Mouse (Mus musculus): Measurements from ENCODE around the gene Lbx1. TPM values are rescaled to one million over a fixed set of nuclear protein-coding genes. Genes with fewer than 3 reads are reported as not detected.

Gene Lbx1
- polyA plus RNA-seq, 1 experiment: not detected

DNA sequence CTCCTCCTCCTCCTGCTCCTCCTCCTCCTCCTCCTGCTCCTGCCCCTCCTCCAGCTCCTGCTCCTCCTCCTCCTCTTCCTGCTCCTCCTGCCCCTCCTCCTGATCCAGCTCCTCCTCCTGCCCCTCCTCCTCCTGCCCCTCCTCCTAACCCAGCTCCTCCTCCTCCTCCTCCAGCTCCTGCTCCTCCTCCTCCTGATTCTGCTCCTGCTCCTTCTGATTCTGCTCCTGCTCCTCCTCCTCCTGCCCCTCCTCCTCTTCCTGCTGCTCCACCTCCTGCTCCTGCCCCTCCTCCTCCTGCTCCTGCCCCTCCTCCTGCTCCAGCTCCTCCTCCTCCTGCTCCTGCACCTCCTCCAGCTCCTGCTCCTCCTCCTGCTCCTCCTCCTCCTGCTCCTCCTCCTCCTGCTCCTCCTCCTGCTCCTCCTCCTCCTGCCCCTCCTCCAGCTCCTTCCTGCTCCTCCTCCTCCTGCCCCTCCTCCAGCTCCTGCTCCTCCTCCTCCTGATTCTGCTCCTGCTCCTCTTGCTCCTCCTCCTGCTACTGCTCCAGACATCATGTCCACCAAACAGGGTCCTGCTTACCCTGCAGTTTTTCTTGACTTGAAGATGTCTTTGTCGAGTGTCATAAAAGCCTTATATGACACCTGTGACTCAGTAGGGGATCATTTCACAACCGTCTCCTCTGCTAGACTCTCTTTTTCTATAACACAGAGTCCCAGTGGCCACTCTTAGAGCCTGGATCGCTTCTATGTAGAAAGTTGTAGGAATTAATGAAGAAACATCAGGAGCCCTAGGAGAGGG lies 30.1 kb downstream of the Lbx1 start:
- TF ChIP-seq CTCF (IDR thresholded peaks at IDR 0.05; ENCODE audit: low read depth, low read length) (no peak), POLR2A (IDR thresholded peaks at IDR 0.05; ENCODE audit: borderline replicate concordance, low read depth, low read length) (no peak)
- Histone ChIP-seq H3K4me3 (ENCODE audit: insufficient read depth, low read length) (no peak overlapping the region), H3K27ac (ENCODE audit: insufficient read depth, low read depth, low read length) (no peak overlapping the region), H3K4me1 (ENCODE audit: control insufficient read depth, insufficient read depth, low read length) (no peaks in the 10 kb centered on the region)

DNA sequence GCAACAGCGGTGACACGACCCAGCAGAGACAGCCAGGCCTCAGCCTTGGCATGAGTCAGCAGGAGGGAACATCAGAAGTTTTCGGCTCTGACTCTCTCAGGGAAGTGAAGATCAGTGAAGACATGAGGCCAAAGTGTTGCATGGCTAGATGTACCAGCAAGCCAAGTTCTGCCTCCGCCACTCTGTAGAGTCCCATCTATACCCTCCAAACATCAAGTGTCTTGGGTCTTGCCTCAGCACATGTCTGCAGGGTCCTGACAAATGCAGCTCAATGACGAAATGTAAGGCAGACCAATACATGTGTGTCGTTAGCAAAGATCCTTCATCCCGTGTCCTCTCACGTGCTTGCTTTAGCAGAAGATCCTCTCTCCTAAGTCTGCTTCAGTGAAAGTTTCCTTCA lies 38.6 kb downstream of the Lbx1 start:
- H3K4me1 ChIP-seq (ENCODE audit: control insufficient read depth, insufficient read depth, low read length): no peaks in the 10 kb centered on the region
- TF ChIP-seq POLR2A (IDR thresholded peaks at IDR 0.05; ENCODE audit: borderline replicate concordance, low read depth, low read length): no peak
- TF ChIP-seq CTCF (IDR thresholded peaks at IDR 0.05; ENCODE audit: low read depth, low read length): no peak
- H3K27ac ChIP-seq (ENCODE audit: insufficient read depth, low read depth, low read length): no peak overlapping the region
- no peak overlapping the region for H3K4me3 ChIP-seq (ENCODE audit: insufficient read depth, low read length)

DNA sequence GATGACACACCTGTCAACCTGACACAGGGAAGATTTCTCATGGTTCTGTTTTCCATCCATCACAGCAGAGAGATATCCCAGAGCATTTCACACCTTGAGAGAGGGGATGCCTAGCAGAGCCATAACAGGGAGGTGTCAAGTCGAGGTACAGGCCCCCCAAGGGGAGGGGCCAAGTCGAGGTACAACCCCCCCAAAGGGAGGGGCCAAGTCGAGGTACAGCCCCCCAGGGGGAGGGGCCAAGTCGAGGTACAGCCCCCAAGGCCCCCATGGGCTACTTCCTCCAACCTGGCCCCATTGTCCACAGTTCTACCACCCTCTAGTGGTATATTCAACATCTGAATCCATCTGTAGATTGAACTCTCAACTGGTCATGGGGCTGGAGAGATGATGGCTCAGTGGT lies 41.0 kb downstream of the Lbx1 start:
- no peak overlapping the region for H3K4me3 ChIP-seq (ENCODE audit: insufficient read depth, low read length)
- TF ChIP-seq POLR2A (IDR thresholded peaks at IDR 0.05; ENCODE audit: borderline replicate concordance, low read depth, low read length) (no peak), CTCF (IDR thresholded peaks at IDR 0.05; ENCODE audit: low read depth, low read length) (no peak)
- H3K27ac ChIP-seq (ENCODE audit: insufficient read depth, low read depth, low read length): no peak overlapping the region
- H3K4me1 ChIP-seq (ENCODE audit: control insufficient read depth, insufficient read depth, low read length): no peaks in the 10 kb centered on the region

Other genes with a start within 250 kb of the Lbx1 start
- gene Sema4g, start 246.7 kb downstream of the Lbx1 start, polyA plus RNA-seq (2012; ENCODE audit: insufficient read depth, insufficient read length, missing spikeins): 0.25 TPM in 1 of 2 replicates, not detected in the other
- 4.4 and 5.5 TPM in 2 replicates for gene Twnk, start 230.1 kb downstream of the Lbx1 start, polyA plus RNA-seq (2012; ENCODE audit: insufficient read depth, insufficient read length, missing spikeins)
- gene Mrpl43, start 229.4 kb downstream of the Lbx1 start, polyA plus RNA-seq (2012; ENCODE audit: insufficient read depth, insufficient read length, missing spikeins): 38.5 and 42.1 TPM in 2 replicates
- gene Lzts2, start 221.4 kb downstream of the Lbx1 start, polyA plus RNA-seq (2012; ENCODE audit: insufficient read depth, insufficient read length, missing spikeins): 3.0 and 3.6 TPM in 2 replicates
- gene Pdzd7, start 190.1 kb downstream of the Lbx1 start, polyA plus RNA-seq (2012; ENCODE audit: insufficient read depth, insufficient read length, missing spikeins): not detected in 2 replicates
- 45.1 and 45.7 TPM in 2 replicates for gene Sfxn3, start 188.3 kb downstream of the Lbx1 start, polyA plus RNA-seq (2012; ENCODE audit: insufficient read depth, insufficient read length, missing spikeins)
- gene Kazald1, start 160.6 kb downstream of the Lbx1 start, polyA plus RNA-seq (2012; ENCODE audit: insufficient read depth, insufficient read length, missing spikeins): 0.50 and 0.55 TPM in 2 replicates
- gene Tlx1, start 85.1 kb downstream of the Lbx1 start, polyA plus RNA-seq (2012; ENCODE audit: insufficient read depth, insufficient read length, missing spikeins): not detected in 2 replicates
- 14.0 and 16.7 TPM in 2 replicates for gene Btrc, start 127.9 kb upstream of the Lbx1 start, polyA plus RNA-seq (2012; ENCODE audit: insufficient read depth, insufficient read length, missing spikeins)